Mouse (Mus musculus) layer of hippocampus, postnatal 14 days (tissue): ENCODE measurements around the gene Cplx2. TPM values are rescaled to one million over a fixed set of nuclear protein-coding genes. Genes with fewer than 3 reads are reported as not detected.

Source experiments
- DNase-seq, 2 experiments: peaks; one replicate each; pipeline ENCODE4 v3.0.0; 2021 to 2022; ENCODE audit warnings: low spot score in 2 of 2, mixed read lengths in 1 of 2
- total RNA-seq, 2 experiments: library from RNA; stranded (reverse); gene quantifications; 2 replicates each; pipeline ENCODE4 v1.2.3; 2021

The Cplx2 gene
- total RNA-seq, 2 experiments from 2014 or later, result 818 to 860 TPM

GRCm38 (mm10) chr13:54401180-54401569, 30.0 kb downstream of the Cplx2 start:
- DNase-seq, result no peak

GRCm38 (mm10) chr13:54402346-54402745, 31.2 kb downstream of the Cplx2 start:
- DNase-seq, result no peak

- DNase-seq, result no peak
Observed at GRCm38 (mm10) chr13:54403224-54404070, 32.3 kb downstream of the Cplx2 start.

- no peak for DNase-seq
Observed at GRCm38 (mm10) chr13:54404205-54404604, 33.1 kb downstream of the Cplx2 start.

- DNase-seq, result no peak
Observed at GRCm38 (mm10) chr13:54405805-54406204, 34.7 kb downstream of the Cplx2 start.

DNA sequence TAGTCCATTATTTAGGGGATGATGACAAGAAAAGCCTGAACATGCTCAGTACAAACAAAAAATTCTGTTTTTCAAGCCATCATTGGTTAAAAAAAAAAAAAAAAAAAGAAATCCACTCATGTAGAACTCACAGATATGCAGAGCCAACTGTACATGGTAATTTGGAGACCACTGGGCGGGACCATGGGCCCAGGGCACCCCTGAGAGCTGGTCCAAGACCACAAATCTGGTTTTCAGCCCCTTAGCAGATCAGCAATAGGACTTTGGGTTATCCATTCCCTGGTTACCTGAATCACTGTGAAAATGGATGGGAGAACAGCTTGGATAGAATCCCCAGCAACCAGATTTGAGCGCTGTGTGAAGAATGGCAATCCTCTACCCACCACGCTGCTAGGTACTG, 40.5 kb downstream of the Cplx2 start:
- DNase-seq, result no peak

DNA sequence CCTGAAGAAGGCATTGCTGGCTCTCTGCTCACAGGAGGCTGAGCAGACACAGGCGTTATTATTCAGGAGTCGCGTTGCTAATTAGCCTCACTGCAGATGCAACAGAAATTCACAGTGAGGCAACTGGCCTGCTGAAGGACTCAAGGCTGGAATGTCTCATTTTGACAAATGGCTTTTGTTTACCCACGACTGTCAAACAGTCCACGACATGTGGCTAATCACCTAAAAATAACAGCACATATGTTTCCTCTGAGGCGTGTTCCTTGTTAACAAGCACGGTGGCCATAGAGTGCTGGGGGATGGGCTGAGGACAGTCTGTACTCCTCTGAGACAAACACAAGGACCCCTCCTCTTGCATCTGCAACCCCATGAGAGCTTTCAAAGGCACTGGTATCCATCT, 41.1 kb downstream of the Cplx2 start:
- DNase-seq, result no peak

GRCm38 (mm10) chr13:54412721-54413120, 41.6 kb downstream of the Cplx2 start:
- no peak for DNase-seq

- no peak for DNase-seq
Observed at GRCm38 (mm10) chr13:54415059-54415458, 43.9 kb downstream of the Cplx2 start.

- DNase-seq, result peak; percentile 54 to 60
Observed at GRCm38 (mm10) chr13:54418781-54419327, 47.7 kb downstream of the Cplx2 start.

DNA sequence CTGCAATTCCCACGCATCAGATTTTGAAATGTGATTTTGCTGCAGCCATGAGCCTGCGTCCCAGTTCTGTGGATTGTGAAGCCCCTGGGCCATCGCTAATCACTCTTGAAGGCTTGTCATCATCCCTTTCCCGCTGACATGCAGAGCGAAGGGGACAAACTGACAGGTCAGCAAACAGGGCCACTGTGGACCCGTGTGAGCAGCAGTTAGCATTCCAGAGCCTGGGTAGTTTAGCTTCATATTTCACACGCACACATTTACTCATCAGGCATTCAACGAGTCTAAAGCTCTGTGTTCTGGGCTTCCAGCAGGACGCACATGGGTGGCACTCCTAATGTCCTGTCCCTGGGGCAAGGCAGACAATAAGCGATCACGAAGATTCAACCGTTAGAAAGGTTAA, 49.1 kb downstream of the Cplx2 start:
- DNase-seq, result no peak

- DNase-seq, result no peak
Observed at GRCm38 (mm10) chr13:54425269-54425668, 54.1 kb downstream of the Cplx2 start.

DNA sequence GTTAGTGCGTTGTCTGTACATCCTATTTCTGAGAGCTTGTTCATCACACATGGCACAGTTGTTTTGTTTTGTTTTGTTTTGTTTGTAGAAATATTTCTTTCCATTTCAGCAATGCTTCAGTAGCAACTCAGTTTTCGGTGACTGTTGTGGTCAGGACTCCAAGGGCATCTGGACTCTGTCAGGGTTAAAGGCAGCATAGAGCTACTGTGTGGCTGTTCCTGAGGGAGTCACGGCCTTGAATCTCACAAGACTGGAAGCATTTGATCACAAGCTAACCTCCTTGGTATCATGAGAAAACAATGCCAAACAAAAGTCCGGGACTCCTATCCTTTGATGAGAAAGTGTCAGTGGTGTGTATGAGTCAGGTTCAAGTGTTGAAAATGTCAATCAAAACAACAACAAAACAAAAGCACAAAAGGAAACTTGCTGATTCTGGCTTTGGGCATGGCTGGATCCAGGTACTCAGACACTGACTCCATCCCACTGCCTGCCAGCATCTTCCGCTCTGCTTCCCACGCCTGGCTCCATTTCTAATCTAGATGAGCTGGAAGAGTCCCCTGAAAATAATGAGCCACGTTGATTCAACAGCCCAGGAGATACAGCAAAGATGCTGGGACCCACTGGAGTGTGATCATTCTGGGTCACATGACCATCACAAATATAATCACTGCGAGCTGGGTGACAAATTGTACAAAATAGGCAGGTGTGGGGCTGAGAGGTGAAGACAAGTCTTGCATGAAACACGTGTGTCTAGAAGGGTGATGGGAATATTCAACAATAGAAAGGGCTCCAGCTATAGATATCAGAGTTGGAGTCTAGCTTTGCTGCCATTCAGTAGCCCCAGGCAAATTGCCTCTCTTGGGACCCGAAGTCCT, 55.9 kb downstream of the Cplx2 start:
- DNase-seq, result no peak

DNA sequence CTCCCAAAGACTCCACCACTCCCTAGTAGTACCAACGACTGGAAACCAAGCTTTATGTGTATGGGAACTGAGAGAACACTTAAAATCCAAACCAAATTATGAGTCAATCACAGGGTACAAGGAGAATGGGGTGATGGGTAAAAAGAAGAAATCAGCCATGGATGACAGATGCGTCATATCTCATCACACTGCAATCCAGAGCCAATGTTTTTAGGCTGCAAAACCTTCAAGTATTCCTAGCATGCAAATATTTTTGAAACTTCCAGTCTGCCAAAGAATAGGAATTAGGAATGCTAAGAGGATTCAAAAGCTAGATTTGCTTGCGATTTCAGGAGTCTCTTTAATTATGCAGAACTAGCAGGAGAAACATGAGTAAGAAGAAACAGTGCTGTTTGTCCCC, 57.6 kb downstream of the Cplx2 start:
- no peak for DNase-seq

- no peak for DNase-seq
Observed at GRCm38 (mm10) chr13:54430051-54430450, 58.9 kb downstream of the Cplx2 start.

DNA sequence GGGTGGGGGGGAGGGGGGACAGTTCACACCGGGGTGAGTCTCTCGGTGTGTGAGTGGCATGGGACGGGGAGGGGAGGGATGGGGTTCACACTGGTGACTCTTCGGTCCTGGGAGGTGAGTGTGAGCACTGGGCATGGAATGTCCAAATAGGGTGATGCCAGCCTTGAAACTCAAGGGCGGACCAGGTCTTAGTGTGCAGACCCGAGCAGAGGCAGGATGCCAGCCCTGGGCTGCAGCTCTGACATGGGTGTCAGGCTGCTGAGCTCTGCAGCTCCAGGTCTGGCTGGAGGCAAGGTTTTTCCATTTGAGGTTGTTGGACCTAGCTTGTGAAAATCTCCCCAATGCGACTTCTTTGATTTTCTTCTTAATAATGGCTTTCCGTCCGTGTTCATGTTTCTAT, 60.0 kb downstream of the Cplx2 start:
- no peak for DNase-seq

Other genes starting within 250 kb of the Cplx2 start
- 1 to 10 TPM; 4.8 to 5.7 TPM for gene Hrh2, start 179.2 kb upstream of the Cplx2 start, total RNA-seq
- 10 to 100 TPM; 37.1 to 44.4 TPM for gene Thoc3, start 97.5 kb downstream of the Cplx2 start, total RNA-seq
- gene Simc1, start 132.4 kb downstream of the Cplx2 start, total RNA-seq, result 10 to 100 TPM; 14.0 to 16.2 TPM
- 100 to 1,000 TPM; 156 to 171 TPM for gene 4833439L19Rik, start 194.1 kb downstream of the Cplx2 start, total RNA-seq
- gene Arl10, start 203.7 kb downstream of the Cplx2 start, total RNA-seq, result 10 to 100 TPM; 35.4 to 39.6 TPM
- 10 to 100 TPM; 25.9 to 26.9 TPM for gene Nop16, start 218.7 kb downstream of the Cplx2 start, total RNA-seq
- gene Higd2a, start 218.9 kb downstream of the Cplx2 start, total RNA-seq, result 100 to 1,000 TPM; 170 to 186 TPM
- 100 to 1,000 TPM; 306 TPM for gene Cltb, start 240.0 kb downstream of the Cplx2 start, total RNA-seq